Mouse (Mus musculus) forebrain, embryonic 15.5 days (tissue): ENCODE data around the gene Grin2d. TPM values are rescaled to one million over a fixed set of nuclear protein-coding genes. Genes with fewer than 3 reads are reported as not detected.
A peak's percentile ranks its signal among the peaks of the same experiment; 100 is the strongest.
"Not testable (repeated sequence)": the region's sequence is repeated elsewhere in the genome, so short reads cannot be mapped to it uniquely, and the experiment has no call there.

Experiments used
- ATAC-seq: fragments of 200-750 bp; cut with Nextera tagmentation; replicated peaks from 2 replicates; pipeline ENCODE4 v1.8.0; 2017; ENCODE audit warnings: mild to moderate bottlenecking, moderate TSS enrichment, moderate library complexity
- H3K27ac ChIP-seq: fragments of 300-500 bp; sonication (generic); replicated peaks from 2 replicates; pipeline ENCODE4 v1.5.1; 2015; ENCODE audit warnings: mild to moderate bottlenecking, inconsistent platforms
- H3K27me3 ChIP-seq: fragments of 300-500 bp; sonication (generic); 2 replicates; pipeline ENCODE4 v1.6.1; 2015; ENCODE audit warnings: inconsistent platforms
- H3K36me3 ChIP-seq: fragments of 300-500 bp; sonication (generic); 2 replicates; pipeline ENCODE4 v1.6.1; 2015; ENCODE audit warnings: mild to moderate bottlenecking, inconsistent platforms
- H3K4me1 ChIP-seq: fragments of 300-500 bp; sonication (generic); 2 replicates; pipeline ENCODE4 v1.6.1; 2015; ENCODE audit warnings: inconsistent platforms
- H3K4me2 ChIP-seq: fragments of 300-500 bp; sonication (generic); replicated peaks from 2 replicates; pipeline ENCODE4 v1.6.1; 2015; ENCODE audit warnings: mild to moderate bottlenecking, inconsistent platforms
- H3K4me3 ChIP-seq: fragments of 300-500 bp; sonication (generic); 2 replicates; pipeline ENCODE4 v1.5.1; 2015; ENCODE audit warnings: mild to moderate bottlenecking, inconsistent platforms
- H3K9ac ChIP-seq: fragments of 300-500 bp; sonication (generic); replicated peaks from 2 replicates; pipeline ENCODE4 v1.6.1; 2015; ENCODE audit warnings: mild to moderate bottlenecking, inconsistent platforms
- H3K9me3 ChIP-seq: fragments of 300-500 bp; sonication (generic); 2 replicates; pipeline ENCODE4 v1.6.1; 2016; ENCODE audit warnings: inconsistent platforms
- WGBS: fragments of 180-500 bp; shearing (Covaris S2); methylation state at CpG from one replicate; pipeline ENCODE4 v1.1.7; 2015; ENCODE audit warnings: mixed read lengths; 5-methylcytosine and 5-hydroxymethylcytosine counted together
- polyA plus RNA-seq: library from polyadenylated mRNA; unstranded; fragments of >200 nt; fragmentation: Nextera tagmentation; extraction: Ambion mirVana; gene quantifications from 2 replicates; pipeline ENCODE4 v1.2.1, GENCODE M21; 2015

The Grin2d gene
- polyA plus RNA-seq, 1 experiment from 2014 or later: 0.92 TPM

GRCm38 (mm10) chr7:45916056-45917003, 38.2 kb upstream of the Grin2d start:
- peak; percentile 89 for ATAC-seq
- H3K27ac ChIP-seq: peak overlapping the region; percentile 87
- H3K4me2 ChIP-seq: peak overlapping the region; percentile 49
- no peaks in the 10 kb centered on the region for H3K27me3 ChIP-seq
- H3K4me3 ChIP-seq: peak overlapping the region; percentile 34
- H3K36me3 ChIP-seq: no peaks in the 10 kb centered on the region
- WGBS: 33% methylated on average over 26 of the region's 26 CpGs
- peak overlapping the region; percentile 26 for H3K9ac ChIP-seq
- peaks cover 23% of the 10 kb centered on the region for H3K4me1 ChIP-seq
- no peaks in the 10 kb centered on the region for H3K9me3 ChIP-seq

- H3K36me3 ChIP-seq: peaks cover 2% of the 10 kb centered on the region; the same call in 1 of the 2 replicates
- WGBS: 91% methylated on average over 5 of the region's 5 CpGs
- H3K4me1 ChIP-seq: peaks cover 23% of the 10 kb centered on the region
- H3K4me3 ChIP-seq: no peak overlapping the region
- no peak overlapping the region for H3K9ac ChIP-seq
- no peaks in the 10 kb centered on the region for H3K27me3 ChIP-seq
- ATAC-seq: no peak
- H3K9me3 ChIP-seq: no peaks in the 10 kb centered on the region
- H3K27ac ChIP-seq: no peak overlapping the region
- no peak overlapping the region for H3K4me2 ChIP-seq
Observed at GRCm38 (mm10) chr7:45915011-45915410, 36.8 kb upstream of the Grin2d start.

GRCm38 (mm10) chr7:45914067-45914466, 35.9 kb upstream of the Grin2d start:
- Histone ChIP-seq H3K9ac (no peak overlapping the region), H3K4me1 (peaks cover 23% of the 10 kb centered on the region)
- WGBS: 93% methylated on average over 6 of the region's 6 CpGs

GRCm38 (mm10) chr7:45909145-45909544, 31.0 kb upstream of the Grin2d start:
- no peak overlapping the region for H3K4me2 ChIP-seq
- ATAC-seq: no peak
- no peak overlapping the region for H3K9ac ChIP-seq
- H3K27me3 ChIP-seq: no peaks in the 10 kb centered on the region
- peaks cover 8% of the 10 kb centered on the region; the same call in 1 of the 2 replicates for H3K36me3 ChIP-seq
- no peaks in the 10 kb centered on the region for H3K4me1 ChIP-seq
- no peaks in the 10 kb centered on the region for H3K9me3 ChIP-seq
- WGBS: 96% methylated on average over 16 of the region's 16 CpGs
- no peak overlapping the region for H3K4me3 ChIP-seq
- H3K27ac ChIP-seq: no peak overlapping the region

More at GRCm38 (mm10) chr7:45914067-45914466, 35.9 kb upstream of the Grin2d start:
- no peak overlapping the region for H3K4me3 ChIP-seq
- H3K36me3 ChIP-seq: peaks cover 8% of the 10 kb centered on the region; the same call in 1 of the 2 replicates
- ATAC-seq: no peak
- no peak overlapping the region for H3K4me2 ChIP-seq
- no peaks in the 10 kb centered on the region for H3K27me3 ChIP-seq
- no peak overlapping the region for H3K27ac ChIP-seq
- H3K9me3 ChIP-seq: no peaks in the 10 kb centered on the region

- ATAC-seq: no peak
Observed at GRCm38 (mm10) chr7:45908384-45908783, 30.2 kb upstream of the Grin2d start.

GRCm38 (mm10) chr7:45906622-45907021, 28.4 kb upstream of the Grin2d start:
- WGBS: 91% methylated on average over 9 of the region's 9 CpGs
- Histone ChIP-seq H3K9ac (no peak overlapping the region), H3K4me2 (no peak overlapping the region), H3K27me3 (no peaks in the 10 kb centered on the region), H3K4me1 (no peaks in the 10 kb centered on the region), H3K27ac (no peak overlapping the region), H3K36me3 (peaks cover 8% of the 10 kb centered on the region; the same call in 1 of the 2 replicates), H3K9me3 (no peaks in the 10 kb centered on the region), H3K4me3 (no peak overlapping the region)
- ATAC-seq: no peak

More at GRCm38 (mm10) chr7:45908384-45908783, 30.2 kb upstream of the Grin2d start:
- Histone ChIP-seq H3K4me3 (no peak overlapping the region), H3K27me3 (no peaks in the 10 kb centered on the region), H3K4me2 (no peak overlapping the region), H3K36me3 (peaks cover 8% of the 10 kb centered on the region; the same call in 1 of the 2 replicates), H3K9ac (no peak overlapping the region), H3K9me3 (no peaks in the 10 kb centered on the region), H3K27ac (no peak overlapping the region), H3K4me1 (no peaks in the 10 kb centered on the region)

GRCm38 (mm10) chr7:45902481-45903002, 24.4 kb upstream of the Grin2d start:
- Histone ChIP-seq H3K4me2 (no peak overlapping the region), H3K9ac (no peak overlapping the region), H3K36me3 (no peaks in the 10 kb centered on the region), H3K27ac (no peak overlapping the region), H3K27me3 (no peaks in the 10 kb centered on the region), H3K9me3 (no peaks in the 10 kb centered on the region), H3K4me1 (peaks cover 5% of the 10 kb centered on the region), H3K4me3 (no peak overlapping the region)
- 80% methylated on average over 12 of the region's 12 CpGs for WGBS
- ATAC-seq: no peak

GRCm38 (mm10) chr7:45901562-45901961, 23.4 kb upstream of the Grin2d start:
- no peaks in the 10 kb centered on the region for H3K9me3 ChIP-seq
- peaks cover 10% of the 10 kb centered on the region for H3K4me1 ChIP-seq
- no peaks in the 10 kb centered on the region for H3K36me3 ChIP-seq
- no peak for ATAC-seq
- no peak overlapping the region for H3K9ac ChIP-seq
- H3K27me3 ChIP-seq: no peaks in the 10 kb centered on the region
- no peak overlapping the region for H3K4me3 ChIP-seq
- WGBS: 63% methylated on average over 5 of the region's 5 CpGs
- no peak overlapping the region for H3K4me2 ChIP-seq
- no peak overlapping the region for H3K27ac ChIP-seq

GRCm38 (mm10) chr7:45898125-45898524, 19.9 kb upstream of the Grin2d start:
- H3K4me1 ChIP-seq: peaks cover 13% of the 10 kb centered on the region
- 0 out of 2 replicates have a peak overlapping the region, but pooled peaks have one; percentile 54 for H3K4me3 ChIP-seq
- not testable (repeated sequence) for ATAC-seq, H3K9ac ChIP-seq, H3K27me3 ChIP-seq, H3K9me3 ChIP-seq, H3K27ac ChIP-seq, H3K36me3 ChIP-seq
- H3K4me2 ChIP-seq: peak overlapping the region; percentile 87
- 44% methylated on average over 4 of the region's 4 CpGs for WGBS

GRCm38 (mm10) chr7:45897258-45897757, 19.1 kb upstream of the Grin2d start:
- H3K4me3 ChIP-seq: peak overlapping the region; percentile 54
- H3K27me3 ChIP-seq: no peaks in the 10 kb centered on the region
- under 1% methylated on average over 19 of the region's 19 CpGs for WGBS
- H3K9ac ChIP-seq: peak overlapping the region; percentile 53
- H3K4me2 ChIP-seq: peak overlapping the region; percentile 87
- H3K27ac ChIP-seq: peak overlapping the region; percentile 72
- no peaks in the 10 kb centered on the region for H3K9me3 ChIP-seq
- H3K4me1 ChIP-seq: peaks cover 13% of the 10 kb centered on the region
- peak; percentile 58 for ATAC-seq
- H3K36me3 ChIP-seq: no peaks in the 10 kb centered on the region

- Histone ChIP-seq H3K4me1 (peaks cover 13% of the 10 kb centered on the region), H3K9me3 (no peaks in the 10 kb centered on the region), H3K27ac (peak within 1 kb of the TSS; percentile 72), H3K9ac (peak within 1 kb of the TSS; percentile 53), H3K36me3 (no peaks in the 10 kb centered on the region), H3K4me3 (peak within 1 kb of the TSS; percentile 54), H3K4me2 (peak within 1 kb of the TSS; percentile 87), H3K27me3 (no peaks in the 10 kb centered on the region)
- WGBS: under 1% methylated on average over 40 of the region's 40 CpGs
- ATAC-seq: peak; percentile 89
Observed at GRCm38 (mm10) chr7:45896517-45897257, 18.5 kb upstream of the Grin2d start, which contains the start of the genes Syngr4 and Tmem143. Gene Syngr4, minus strand, starts transcription at chr7:45896714. Gene Tmem143, plus strand, starts transcription at chr7:45896941.
